Mouse (Mus musculus) myocyte (in vitro differentiated cells): ENCODE measurements at regions not wholly inside any gene's neighbourhood (a gene's known extent, or its start where the extent isn't known, plus 50 kb on each side); places are given as distances from the start of the nearest gene placed in this dataset.

Experiments
- H3K27me3 ChIP-seq: one replicate; pipeline ENCODE4 v1.6.1; 2011; ENCODE audit not compliant: control insufficient read depth, insufficient read depth, insufficient read length
- H3K36me3 ChIP-seq: one replicate; pipeline ENCODE4 v1.6.1; 2011; ENCODE audit not compliant: control insufficient read depth, insufficient read depth
- H3K4me2 ChIP-seq: one replicate; pipeline ENCODE4 v1.6.1; 2011; ENCODE audit warnings: low read depth, control low read depth
- H3K4me3 ChIP-seq: one replicate; pipeline ENCODE4 v1.5.1; 2011; ENCODE audit warnings: mild to moderate bottlenecking, control low read depth, moderate library complexity
- H3K79me2 ChIP-seq: one replicate; pipeline ENCODE4 v1.6.1; 2011; ENCODE audit not compliant: control insufficient read depth, insufficient read depth
- H3ac ChIP-seq: one replicate; pipeline ENCODE4 v1.6.1; 2011; ENCODE audit not compliant: control insufficient read depth, insufficient read length
- CEBPB ChIP-seq: IDR thresholded peaks from 2 replicates; pipeline ENCODE4 v1.6.1; 2011; ENCODE audit warnings: mild to moderate bottlenecking, moderate library complexity; ENCODE audit not compliant: poor library complexity, insufficient read depth, severe bottlenecking
- E2F4 ChIP-seq: IDR thresholded peaks from one replicate; pipeline ENCODE4 v1.6.1; 2011; ENCODE audit warnings: mild to moderate bottlenecking, control low read depth, moderate library complexity; ENCODE audit not compliant: insufficient read depth
- MAX ChIP-seq: IDR thresholded peaks from one replicate; pipeline ENCODE4 v1.6.1; 2011; ENCODE audit warnings: low read depth, mild to moderate bottlenecking, control low read depth
- MYOD1 ChIP-seq, 3 experiments: IDR thresholded peaks; one replicate each; pipeline ENCODE4 v1.6.1; 2011; ENCODE audit warnings: control low read depth in 2 of 3, low read depth in 2 of 3, mild to moderate bottlenecking in 2 of 3, moderate library complexity in 1 of 3; ENCODE audit not compliant: insufficient read length in 2 of 3, control insufficient read depth in 1 of 3
- MYOG ChIP-seq, 3 experiments: IDR thresholded peaks; one replicate each; pipeline ENCODE4 v1.6.1; 2011; ENCODE audit warnings: control low read depth in 2 of 3, low read depth in 2 of 3, mild to moderate bottlenecking in 2 of 3; ENCODE audit not compliant: insufficient read length in 2 of 3, control insufficient read depth in 1 of 3, insufficient read depth in 1 of 3
- POLR2A ChIP-seq: IDR thresholded peaks from one replicate; pipeline ENCODE4 v1.6.1; 2011; ENCODE audit warnings: low read depth, mild to moderate bottlenecking, control low read depth, moderate library complexity; ENCODE audit not compliant: insufficient read length
- POLR2AphosphoS2 ChIP-seq: IDR thresholded peaks from one replicate; pipeline ENCODE4 v1.6.1; 2011; ENCODE audit warnings: low read depth, control low read depth; ENCODE audit not compliant: insufficient read length
- REST ChIP-seq: IDR thresholded peaks from one replicate; pipeline ENCODE4 v1.6.1; 2011; ENCODE audit warnings: mild to moderate bottlenecking, control low read depth, moderate library complexity; ENCODE audit not compliant: insufficient read depth, insufficient read length
- SRF ChIP-seq: IDR thresholded peaks from one replicate; pipeline ENCODE4 v1.6.1; 2011; ENCODE audit warnings: low read depth; ENCODE audit not compliant: control insufficient read depth, insufficient read length
- TCF12 ChIP-seq: IDR thresholded peaks from one replicate; pipeline ENCODE4 v1.6.1; 2011; ENCODE audit warnings: mild to moderate bottlenecking, control low read depth; ENCODE audit not compliant: poor library complexity, insufficient read depth, severe bottlenecking
- TCF3 ChIP-seq: IDR thresholded peaks from one replicate; pipeline ENCODE4 v1.6.1; 2011; ENCODE audit warnings: low read depth, control low read depth; ENCODE audit not compliant: insufficient read length
- USF1 ChIP-seq: IDR thresholded peaks from one replicate; pipeline ENCODE4 v1.6.1; 2011; ENCODE audit warnings: low read depth, mild to moderate bottlenecking, control low read depth, moderate library complexity

GRCm38 (mm10) chr7:70219310-70219709, 147.2 kb downstream of the Nr2f2 start:
- Histone ChIP-seq H3ac (no peak overlapping the region), H3K4me3 (no peak overlapping the region), H3K4me2 (no peak overlapping the region), H3K79me2 (no peaks in the 10 kb centered on the region), H3K27me3 (no peaks in the 10 kb centered on the region), H3K36me3 (no peaks in the 10 kb centered on the region)
- TF ChIP-seq USF1 (no peak), TCF12 (no peak), POLR2AphosphoS2 (no peak), MAX (no peak), MYOG (IDR thresholded peaks at IDR 0.05; ENCODE audit: control insufficient read depth in 1 of 3, insufficient read depth in 1 of 3, insufficient read length in 2 of 3, low read depth in 2 of 3) (no peak), REST (no peak), POLR2A (no peak), MYOD1 (IDR thresholded peaks at IDR 0.05; ENCODE audit: control insufficient read depth in 1 of 3, insufficient read length in 2 of 3, low read depth in 2 of 3) (no peak), CEBPB (no peak), SRF (no peak)

GRCm38 (mm10) chr7:70217137-70217536, 149.4 kb downstream of the Nr2f2 start:
- H3ac ChIP-seq: no peak overlapping the region
- H3K4me2 ChIP-seq: no peak overlapping the region
- no peaks in the 10 kb centered on the region for H3K27me3 ChIP-seq
- no peak overlapping the region for H3K4me3 ChIP-seq
- no peaks in the 10 kb centered on the region for H3K79me2 ChIP-seq
- H3K36me3 ChIP-seq: no peaks in the 10 kb centered on the region
- TF ChIP-seq TCF3 (no peak), MYOG (IDR thresholded peaks at IDR 0.05; ENCODE audit: control insufficient read depth in 1 of 3, insufficient read depth in 1 of 3, insufficient read length in 2 of 3, low read depth in 2 of 3) (no peak), REST (no peak), CEBPB (no peak), MYOD1 (IDR thresholded peaks at IDR 0.05; ENCODE audit: control insufficient read depth in 1 of 3, insufficient read length in 2 of 3, low read depth in 2 of 3) (no peak), USF1 (no peak), MAX (no peak), E2F4 (no peak), TCF12 (no peak), POLR2AphosphoS2 (no peak), POLR2A (no peak)

GRCm38 (mm10) chr7:70213970-70214520, 152.5 kb downstream of the Nr2f2 start:
- Histone ChIP-seq H3K36me3 (no peaks in the 10 kb centered on the region), H3K79me2 (no peaks in the 10 kb centered on the region), H3K27me3 (no peaks in the 10 kb centered on the region), H3K4me3 (no peak overlapping the region), H3ac (no peak overlapping the region), H3K4me2 (no peak overlapping the region)
- peak in 2 of 3 experiments; percentile 63 to 94 for TF ChIP-seq MYOG (IDR thresholded peaks at IDR 0.05; ENCODE audit: control insufficient read depth in 1 of 3, insufficient read depth in 1 of 3, insufficient read length in 2 of 3, low read depth in 2 of 3)
- peak; percentile 23 for TF ChIP-seq TCF12
- TF ChIP-seq MYOD1 (IDR thresholded peaks at IDR 0.05; ENCODE audit: control insufficient read depth in 1 of 3, insufficient read length in 2 of 3, low read depth in 2 of 3): peak; percentile 32 to 81 (median 73)
- no peak for TF ChIP-seq POLR2AphosphoS2
- TF ChIP-seq TCF3: no peak
- no peak for TF ChIP-seq CEBPB

- Histone ChIP-seq H3K4me3 (no peak overlapping the region), H3K79me2 (no peaks in the 10 kb centered on the region), H3K27me3 (no peaks in the 10 kb centered on the region), H3ac (no peak overlapping the region), H3K4me2 (no peak overlapping the region), H3K36me3 (no peaks in the 10 kb centered on the region)
- TF ChIP-seq POLR2AphosphoS2: no peak
These were observed 160.6 kb downstream of the Nr2f2 start for GRCm38 (mm10) chr7:70205900-70206299.

GRCm38 (mm10) chr7:70200188-70200587, 166.3 kb downstream of the Nr2f2 start:
- H3K4me3 ChIP-seq: no peak overlapping the region
- H3K36me3 ChIP-seq: no peaks in the 10 kb centered on the region
- no peak overlapping the region for H3K4me2 ChIP-seq
- TF ChIP-seq MAX (no peak), MYOD1 (IDR thresholded peaks at IDR 0.05; ENCODE audit: control insufficient read depth in 1 of 3, insufficient read length in 2 of 3, low read depth in 2 of 3) (no peak)
- H3ac ChIP-seq: no peak overlapping the region
- H3K27me3 ChIP-seq: no peaks in the 10 kb centered on the region
- no peaks in the 10 kb centered on the region for H3K79me2 ChIP-seq

- H3ac ChIP-seq: no peak overlapping the region
- no peak overlapping the region for H3K4me2 ChIP-seq
- no peak overlapping the region for H3K4me3 ChIP-seq
- no peaks in the 10 kb centered on the region for H3K79me2 ChIP-seq
- no peaks in the 10 kb centered on the region for H3K36me3 ChIP-seq
- no peaks in the 10 kb centered on the region for H3K27me3 ChIP-seq
- TF ChIP-seq USF1 (no peak), CEBPB (no peak), POLR2AphosphoS2 (no peak)
These were observed 187.6 kb downstream of the Nr2f2 start for GRCm38 (mm10) chr7:70178956-70179355.
